Mouse (Mus musculus): Measurements from ENCODE around the gene 9030025P20Rik. TPM values are rescaled to one million over a fixed set of nuclear protein-coding genes. Genes with fewer than 3 reads are reported as not detected.
"Not testable (repeated sequence)": the region's sequence is repeated elsewhere in the genome, so short reads cannot be mapped to it uniquely, and the experiment has no call there.

Gene 9030025P20Rik
- polyA plus RNA-seq, 1 experiment from 2014 or later: 5.4 TPM

- H3K4me2 ChIP-seq; H3K27ac ChIP-seq; H3K9ac ChIP-seq; H3K9me3 ChIP-seq (replicated peaks); H3K4me1 ChIP-seq (replicated peaks); H3K4me3 ChIP-seq; H3K27me3 ChIP-seq; H3K36me3 ChIP-seq: not testable (repeated sequence)
- ATAC-seq (replicated peaks; ENCODE audit: insufficient number of reproducible peaks, insufficient read depth, low FRiP score, low read depth): peak; percentile 85
- no CpG with 5 or more reads among the region's 98 CpGs for WGBS
Observed at GRCm38 (mm10) chr17:14992522-14993138, 14.4 kb downstream of the 9030025P20Rik start.

GRCm38 (mm10) chr17:14993139-14993832 lies 15.0 kb downstream of the 9030025P20Rik start:
- H3K4me3 ChIP-seq; H3K9me3 ChIP-seq (replicated peaks); H3K27ac ChIP-seq; H3K27me3 ChIP-seq; H3K9ac ChIP-seq; H3K4me2 ChIP-seq; H3K4me1 ChIP-seq (replicated peaks); H3K36me3 ChIP-seq: not testable (repeated sequence)
- ATAC-seq (replicated peaks; ENCODE audit: insufficient number of reproducible peaks, insufficient read depth, low FRiP score, low read depth): peak; percentile 82
- no CpG with 5 or more reads among the region's 47 CpGs for WGBS

DNA sequence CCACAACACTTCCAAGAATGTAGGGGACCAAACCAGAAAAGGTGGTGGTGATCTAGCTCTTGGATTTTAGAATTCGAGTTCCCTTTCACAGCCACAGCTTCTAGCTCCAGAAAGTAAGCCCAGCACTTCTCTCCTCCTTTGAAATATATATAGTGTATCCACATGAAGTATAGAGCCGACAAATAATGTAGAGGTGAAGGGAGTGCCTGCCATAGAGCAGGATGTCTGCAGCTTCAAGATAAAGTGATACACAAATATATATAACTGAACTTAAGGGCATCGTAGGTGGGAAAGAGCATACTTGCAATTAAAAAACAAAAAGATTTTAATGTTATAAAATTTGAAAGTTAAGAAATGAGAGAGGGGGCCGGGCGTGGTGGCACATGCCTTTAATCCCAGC lies 15.9 kb downstream of the 9030025P20Rik start:
- not testable (repeated sequence) for H3K4me2 ChIP-seq; H3K36me3 ChIP-seq; H3K9me3 ChIP-seq (replicated peaks); H3K4me3 ChIP-seq; ATAC-seq (replicated peaks; ENCODE audit: insufficient number of reproducible peaks, insufficient read depth, low FRiP score, low read depth); H3K27me3 ChIP-seq; H3K4me1 ChIP-seq (replicated peaks); H3K27ac ChIP-seq; H3K9ac ChIP-seq
- no CpG with 5 or more reads among the region's 5 CpGs for WGBS

GRCm38 (mm10) chr17:15000047-15000446 lies 21.8 kb downstream of the 9030025P20Rik start:
- H3K9me3 ChIP-seq (replicated peaks); H3K9ac ChIP-seq; ATAC-seq (replicated peaks; ENCODE audit: insufficient number of reproducible peaks, insufficient read depth, low FRiP score, low read depth); H3K27me3 ChIP-seq; H3K4me1 ChIP-seq (replicated peaks); H3K4me2 ChIP-seq; H3K27ac ChIP-seq; H3K4me3 ChIP-seq; H3K36me3 ChIP-seq: not testable (repeated sequence)
- no CpG with 5 or more reads among the region's 4 CpGs for WGBS

DNA sequence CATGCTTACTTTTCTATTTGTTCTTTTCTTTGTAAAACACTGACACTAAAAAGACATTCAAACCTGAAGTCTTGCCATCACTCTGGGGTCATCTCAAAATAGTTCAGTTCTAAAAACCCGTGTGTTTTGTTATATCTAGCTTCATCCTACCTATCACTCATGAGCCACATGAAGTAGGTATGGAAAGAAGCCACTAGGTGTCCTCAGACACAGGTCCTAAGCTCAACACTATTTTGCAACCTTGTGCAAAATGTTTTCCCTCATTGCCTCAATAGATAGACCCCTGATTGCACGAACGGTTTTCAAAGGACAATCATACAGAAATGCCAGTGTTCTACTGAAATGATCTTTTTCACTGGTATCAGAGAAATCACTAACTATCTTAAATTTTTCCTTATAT lies 30.8 kb downstream of the 9030025P20Rik start:
- H3K9me3 ChIP-seq (replicated peaks); H3K4me3 ChIP-seq; H3K27ac ChIP-seq; ATAC-seq (replicated peaks; ENCODE audit: insufficient number of reproducible peaks, insufficient read depth, low FRiP score, low read depth); H3K27me3 ChIP-seq; H3K4me1 ChIP-seq (replicated peaks); H3K4me2 ChIP-seq; H3K36me3 ChIP-seq; H3K9ac ChIP-seq: not testable (repeated sequence)
- WGBS: no CpG with 5 or more reads among the region's 3 CpGs

DNA sequence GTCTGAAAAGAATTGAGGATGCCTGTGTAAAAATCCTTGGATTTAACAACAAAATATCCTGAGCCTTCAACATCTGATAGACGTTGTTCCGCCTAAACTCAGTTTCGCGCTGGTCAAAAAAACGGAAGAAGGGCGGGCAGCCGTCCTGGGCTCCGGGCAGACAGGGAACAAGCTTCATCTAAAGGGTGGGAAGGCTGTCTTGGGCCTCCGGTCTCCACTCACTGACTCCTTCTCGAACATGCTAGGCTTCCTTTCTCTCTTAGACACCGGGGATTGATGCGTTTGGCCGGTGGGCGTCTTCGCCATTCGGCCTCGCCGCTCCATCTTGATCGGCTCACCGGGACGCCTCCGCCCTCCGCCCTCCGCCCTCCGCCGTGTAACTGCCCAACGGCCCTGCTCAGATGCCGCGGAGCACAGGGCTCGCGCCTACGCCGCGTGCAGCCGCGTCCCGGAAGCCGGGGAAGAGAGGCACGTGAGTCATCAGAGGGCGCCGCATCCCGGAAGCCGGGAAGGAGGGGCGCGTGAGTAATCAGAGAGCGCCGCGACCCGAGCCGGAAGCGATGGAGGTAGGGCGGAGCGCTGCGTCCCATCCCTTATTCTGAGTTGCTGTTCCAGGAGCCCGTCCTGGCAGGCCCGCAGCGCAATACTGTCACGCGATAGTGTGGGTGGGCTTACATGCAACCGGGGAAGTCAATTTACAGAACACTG lies 31.6 kb downstream of the 9030025P20Rik start, which contains the start of gene Gm3435:
Gene Gm3435, plus strand, starts transcription at position 471 of the 708 bp plus-strand sequence.
- WGBS: no CpG with 5 or more reads among the region's 60 CpGs
- peak; percentile 98 for ATAC-seq (replicated peaks; ENCODE audit: insufficient number of reproducible peaks, insufficient read depth, low FRiP score, low read depth)

DNA sequence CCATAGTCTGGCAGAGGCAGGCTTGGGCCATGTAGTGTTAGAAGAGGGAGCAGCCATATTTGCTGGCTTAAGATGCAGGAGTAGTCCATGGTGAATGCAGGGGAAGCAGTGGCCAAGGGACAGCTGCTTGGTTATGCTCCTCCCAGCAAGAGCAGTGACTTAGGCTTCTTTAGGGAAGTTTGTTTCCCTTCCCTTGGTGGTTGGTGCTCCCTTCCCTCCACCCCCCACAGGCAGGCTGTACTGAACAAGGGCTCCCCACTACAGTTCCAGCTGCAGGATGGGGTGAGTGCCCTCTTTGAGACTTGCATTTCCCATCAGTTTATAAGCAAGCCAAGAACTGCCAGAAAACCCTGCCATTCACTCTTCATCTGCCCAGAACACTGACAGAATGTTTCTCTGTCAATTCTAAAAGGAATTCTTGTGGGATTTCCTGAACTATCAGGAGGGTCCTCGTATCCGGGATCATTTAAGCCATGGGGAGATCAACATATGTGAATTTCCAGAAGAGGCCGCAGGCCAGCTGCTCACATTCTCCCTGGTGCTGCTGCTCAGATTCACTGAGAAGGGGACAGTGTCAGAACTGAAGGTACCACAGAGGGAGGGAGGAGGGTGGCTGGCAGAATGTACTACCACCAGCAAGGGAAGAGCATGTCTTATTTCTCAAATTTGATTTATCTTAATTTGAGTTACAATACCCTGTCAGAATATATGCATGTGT lies 43.4 kb downstream of the 9030025P20Rik start:
- not testable (repeated sequence) for H3K27me3 ChIP-seq; H3K4me2 ChIP-seq; H3K9me3 ChIP-seq (replicated peaks); H3K4me1 ChIP-seq (replicated peaks); H3K36me3 ChIP-seq; H3K27ac ChIP-seq; H3K4me3 ChIP-seq; ATAC-seq (replicated peaks; ENCODE audit: insufficient number of reproducible peaks, insufficient read depth, low FRiP score, low read depth); H3K9ac ChIP-seq
- 85% methylated on average over 3 of the region's 3 CpGs for WGBS

More for the DNA sequence above, 31.6 kb downstream of the 9030025P20Rik start, which contains the start of gene Gm3435:
- H3K4me2 ChIP-seq; H3K27ac ChIP-seq; H3K9me3 ChIP-seq (replicated peaks); H3K4me3 ChIP-seq; H3K4me1 ChIP-seq (replicated peaks); H3K9ac ChIP-seq; H3K36me3 ChIP-seq; H3K27me3 ChIP-seq: not testable (repeated sequence)

- peak; percentile 85 for ATAC-seq (replicated peaks; ENCODE audit: insufficient number of reproducible peaks, insufficient read depth, low FRiP score, low read depth)
- H3K27me3 ChIP-seq; H3K9ac ChIP-seq; H3K4me1 ChIP-seq (replicated peaks); H3K9me3 ChIP-seq (replicated peaks); H3K36me3 ChIP-seq; H3K4me2 ChIP-seq; H3K27ac ChIP-seq; H3K4me3 ChIP-seq: not testable (repeated sequence)
- WGBS: no CpG with 5 or more reads among the region's 97 CpGs
Observed at GRCm38 (mm10) chr17:15023878-15024492, 45.7 kb downstream of the 9030025P20Rik start.

DNA sequence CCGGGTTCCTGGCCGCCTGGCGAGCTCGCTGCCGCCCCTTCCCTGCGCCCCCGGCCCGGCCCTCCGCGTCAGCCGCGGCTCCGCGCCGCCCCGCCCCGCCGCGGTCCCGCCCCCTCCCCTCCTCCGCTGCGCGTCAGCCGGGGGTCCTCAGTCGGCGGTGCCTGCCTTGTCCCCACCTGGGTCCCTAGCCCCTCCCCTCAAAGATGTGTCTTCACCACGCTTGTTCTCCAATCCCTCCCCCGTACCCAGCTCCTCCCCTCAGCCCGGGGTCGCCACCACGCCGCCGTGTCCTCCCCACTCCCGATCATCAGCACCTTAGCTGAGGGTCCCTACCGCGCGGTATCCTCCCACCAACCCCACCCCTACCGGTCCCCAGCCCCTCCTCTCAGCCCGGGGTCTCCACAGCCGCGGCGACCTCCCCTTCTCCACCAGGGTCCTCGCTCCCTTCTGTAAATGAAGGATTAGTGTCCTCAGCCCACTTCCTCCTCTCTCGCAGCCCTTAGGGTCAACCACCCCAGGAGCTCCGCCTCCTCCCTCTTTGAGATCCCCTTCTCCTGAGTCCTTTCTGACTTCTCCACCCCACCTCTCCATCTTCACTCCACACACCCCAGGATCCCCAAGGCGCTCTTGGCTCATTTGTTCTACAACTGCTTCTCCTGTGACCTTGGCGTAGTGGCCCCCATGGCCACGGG lies 46.4 kb downstream of the 9030025P20Rik start:
- peak; percentile 72 for ATAC-seq (replicated peaks; ENCODE audit: insufficient number of reproducible peaks, insufficient read depth, low FRiP score, low read depth)
- H3K9me3 ChIP-seq (replicated peaks); H3K27me3 ChIP-seq; H3K36me3 ChIP-seq; H3K4me1 ChIP-seq (replicated peaks); H3K4me2 ChIP-seq; H3K27ac ChIP-seq; H3K9ac ChIP-seq; H3K4me3 ChIP-seq: not testable (repeated sequence)
- no CpG with 5 or more reads among the region's 48 CpGs for WGBS

- not testable (repeated sequence) for H3K4me2 ChIP-seq; H3K9ac ChIP-seq; H3K9me3 ChIP-seq (replicated peaks); H3K4me3 ChIP-seq; H3K27me3 ChIP-seq; H3K36me3 ChIP-seq; H3K4me1 ChIP-seq (replicated peaks); H3K27ac ChIP-seq; ATAC-seq (replicated peaks; ENCODE audit: insufficient number of reproducible peaks, insufficient read depth, low FRiP score, low read depth)
- WGBS: no CpG with 5 or more reads among the region's 6 CpGs
Observed at GRCm38 (mm10) chr17:15025513-15025912, 47.2 kb downstream of the 9030025P20Rik start.

Measured in heart, embryonic 15.5 days (tissue).